Mouse (Mus musculus) frontal cortex, postnatal 25 days (tissue): Measurements from ENCODE around the gene Gli3.

Source experiments
- DNase-seq, 2 experiments: peaks; one replicate each; pipeline ENCODE4 v3.0.0; 2022; ENCODE audit warnings: low spot score in 2 of 2

The Gli3 gene

DNA sequence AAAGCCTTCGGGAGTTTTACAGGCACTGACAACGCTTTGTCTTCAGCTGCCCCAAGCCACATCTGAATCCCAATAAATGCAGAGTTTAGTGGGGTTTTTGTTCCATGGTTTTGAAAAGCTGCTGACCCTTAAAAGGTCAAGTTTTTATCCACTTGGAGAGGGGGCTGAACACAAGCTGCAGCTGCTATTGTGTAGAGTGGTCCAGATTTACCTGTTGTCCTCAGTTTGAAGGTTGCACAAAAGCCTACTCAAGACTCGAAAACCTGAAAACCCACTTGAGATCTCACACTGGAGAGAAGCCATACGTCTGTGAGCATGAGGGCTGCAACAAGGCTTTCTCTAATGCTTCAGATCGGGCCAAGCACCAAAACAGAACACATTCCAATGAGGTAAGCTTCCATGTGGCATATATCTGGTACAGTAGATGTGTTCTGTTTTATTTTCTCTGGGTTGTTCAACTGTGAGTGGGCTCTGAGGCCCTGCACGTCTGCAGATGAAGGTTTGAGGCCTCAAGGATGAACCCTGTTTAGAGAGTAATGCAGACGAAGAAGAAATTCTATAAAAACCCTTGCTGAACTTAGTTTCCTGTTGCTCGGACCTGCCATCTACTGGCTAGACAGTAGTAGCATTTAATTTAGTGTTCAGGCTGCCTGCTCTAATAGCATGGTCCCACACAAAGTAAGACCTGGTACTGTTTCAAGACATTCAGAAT, 251.8 kb downstream of the Gli3 start:
- peak; percentile 15 to 36 for DNase-seq

DNA sequence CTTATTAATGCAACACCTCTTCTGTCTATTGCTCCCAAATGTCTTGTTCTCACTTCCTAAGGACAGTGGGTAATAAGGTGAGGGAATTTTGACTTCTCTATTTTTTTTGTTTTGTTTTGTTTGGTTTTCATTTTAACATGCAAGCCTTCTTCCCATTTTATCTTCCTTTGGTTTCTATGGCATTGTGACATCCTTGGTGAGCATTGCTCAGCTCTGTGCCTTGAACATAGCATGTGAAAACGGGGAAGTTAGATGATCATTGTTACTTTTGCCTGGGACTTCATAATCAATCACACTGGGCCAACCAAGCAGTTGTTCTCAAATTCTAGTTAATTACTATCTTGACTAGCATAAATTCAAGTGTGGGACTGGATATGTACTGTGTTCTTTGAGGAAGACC, 258.4 kb downstream of the Gli3 start:
- DNase-seq: no peak

DNA sequence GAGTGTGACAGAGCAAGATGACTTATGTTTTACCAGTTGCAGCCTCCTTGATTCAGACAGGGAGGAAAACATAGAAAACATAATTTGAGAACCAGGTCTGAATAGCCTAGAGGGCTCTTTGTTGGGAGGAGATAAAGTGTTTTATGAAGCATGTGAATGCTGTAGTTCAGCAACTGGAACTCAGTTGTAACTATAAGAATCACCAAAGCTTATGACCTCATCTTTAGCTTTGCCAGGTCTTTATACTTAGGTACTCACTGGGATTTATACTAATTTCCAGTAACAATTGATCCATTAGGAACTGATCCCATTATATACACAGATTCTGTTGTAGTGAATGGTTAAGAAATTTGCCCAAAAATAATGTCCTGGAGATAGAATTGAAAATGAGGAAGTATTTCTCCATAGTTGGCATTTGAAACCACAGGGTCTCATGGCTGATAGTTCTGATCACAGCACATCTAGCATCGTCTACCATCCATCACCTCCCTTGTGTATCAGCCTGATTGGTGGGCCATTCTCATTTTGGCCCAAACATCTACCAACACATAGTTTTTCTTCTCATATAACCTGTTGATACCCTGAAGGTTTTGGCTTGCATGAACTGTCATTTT, 259.8 kb downstream of the Gli3 start:
- no peak for DNase-seq

DNA sequence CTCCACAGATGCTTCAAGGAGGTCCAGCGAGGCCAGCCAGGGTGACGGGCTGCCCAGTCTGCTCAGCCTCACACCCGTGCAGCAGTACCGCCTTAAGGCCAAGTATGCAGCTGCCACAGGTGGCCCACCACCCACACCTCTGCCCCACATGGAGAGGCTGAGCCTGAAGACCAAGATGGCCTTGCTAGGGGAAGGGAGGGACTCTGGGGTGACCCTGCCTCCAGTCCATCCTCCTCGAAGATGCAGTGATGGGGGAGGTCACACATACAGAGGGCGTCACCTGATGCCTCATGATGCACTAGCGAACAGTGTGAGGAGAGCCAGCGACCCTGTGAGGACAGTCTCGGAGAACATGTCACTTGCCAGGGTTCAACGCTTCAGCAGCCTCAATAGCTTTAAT, 261.7 kb downstream of the Gli3 start:
- no peak for DNase-seq

DNA sequence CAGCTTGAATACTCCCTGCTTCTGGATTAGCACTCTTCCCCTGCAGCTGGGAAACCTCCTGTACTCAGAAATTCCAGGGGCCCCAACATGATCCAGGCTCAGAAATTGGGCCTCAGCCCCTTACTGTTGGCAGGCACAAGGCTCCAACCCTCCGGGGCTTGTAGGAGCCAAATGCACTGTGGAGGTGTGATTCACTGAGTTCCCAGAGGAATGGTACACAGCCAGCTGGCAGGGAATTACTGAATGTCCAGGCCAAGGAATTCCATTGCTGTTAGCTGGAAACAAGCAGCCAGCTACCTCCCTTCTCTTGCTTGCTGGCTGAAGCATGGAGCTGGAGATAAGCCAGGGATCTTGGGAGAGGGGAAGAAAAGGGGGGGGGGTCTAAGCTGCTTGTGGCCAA, 278.7 kb downstream of the Gli3 start:
- peak in 1 of 2 experiments; percentile 39 for DNase-seq

DNA sequence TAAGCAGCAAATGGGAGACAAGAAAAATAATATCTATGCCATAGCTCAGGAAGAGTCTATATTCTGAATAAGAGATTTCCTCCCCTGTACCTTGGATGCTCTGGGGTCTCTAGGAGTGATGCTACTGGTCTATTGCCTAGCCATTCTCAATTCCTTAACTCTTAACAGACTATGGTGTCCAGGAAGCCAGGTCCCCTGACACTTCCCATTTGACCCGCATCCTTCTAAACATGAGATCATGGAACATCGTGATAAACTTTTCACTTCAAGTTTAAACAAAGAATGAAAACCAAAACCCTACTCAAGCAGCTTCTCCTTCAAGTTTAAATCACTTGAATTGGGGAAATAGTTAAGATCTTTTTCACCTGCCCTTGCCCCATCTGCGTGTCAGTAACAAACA, 279.3 kb downstream of the Gli3 start:
- no peak for DNase-seq

DNA sequence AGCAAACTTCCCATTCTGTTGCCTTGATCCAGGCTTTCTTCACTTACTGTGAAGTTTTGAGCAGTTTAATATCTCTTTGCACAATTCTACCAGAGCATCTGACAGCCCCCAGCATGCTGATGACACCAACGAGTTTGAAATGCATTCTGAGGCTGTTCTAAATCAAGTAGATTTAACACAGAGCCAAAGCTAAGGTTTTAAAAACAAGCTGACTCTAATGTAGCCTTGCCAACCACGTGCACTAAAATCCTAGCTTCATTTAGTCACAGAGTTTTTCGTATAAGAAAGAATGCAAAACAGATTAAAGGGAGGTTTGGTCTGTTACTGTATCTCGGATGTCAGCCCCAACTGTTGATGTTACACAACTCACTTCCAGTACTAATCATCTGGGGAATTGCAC, 279.7 kb downstream of the Gli3 start:
- no peak for DNase-seq

DNA sequence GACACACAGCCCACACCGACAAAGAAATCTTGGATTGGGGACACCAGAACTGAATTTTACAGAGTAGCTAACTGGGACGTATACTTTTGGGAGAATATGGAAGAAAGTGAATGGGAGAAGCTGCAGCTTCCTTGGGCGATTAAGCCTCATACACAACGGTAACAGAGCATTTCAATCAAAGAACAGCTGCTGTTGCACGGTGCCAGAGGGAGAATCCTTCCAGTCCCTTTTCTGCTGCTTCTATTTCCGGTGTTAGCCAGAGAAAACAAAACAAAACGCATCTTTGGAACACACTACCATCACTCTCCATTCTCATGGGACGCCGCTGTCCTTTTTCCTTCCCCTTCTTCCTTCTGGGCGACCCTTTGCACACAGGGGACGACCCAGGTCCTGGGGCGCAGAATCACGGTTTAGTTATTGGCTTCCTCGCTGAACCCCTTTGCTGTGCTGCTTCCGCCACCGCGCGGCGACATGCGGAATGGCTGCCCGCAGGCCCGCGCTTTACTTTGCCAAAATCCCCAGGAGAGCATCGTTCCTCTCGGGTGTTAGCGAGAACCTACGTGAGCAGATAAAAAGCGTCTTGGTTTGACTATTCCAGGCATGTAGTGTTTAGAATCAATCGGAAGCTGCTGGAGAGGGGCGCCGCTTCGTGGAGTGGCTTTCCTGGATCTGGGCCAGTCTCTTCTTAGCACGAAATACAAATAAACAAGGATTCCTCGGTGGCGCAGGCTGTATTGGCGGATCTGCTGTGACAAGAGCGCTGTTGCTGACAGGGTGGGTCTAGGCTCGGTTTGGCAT, 296.0 kb downstream of the Gli3 start:
- DNase-seq: peak; percentile 85 to 88

DNA sequence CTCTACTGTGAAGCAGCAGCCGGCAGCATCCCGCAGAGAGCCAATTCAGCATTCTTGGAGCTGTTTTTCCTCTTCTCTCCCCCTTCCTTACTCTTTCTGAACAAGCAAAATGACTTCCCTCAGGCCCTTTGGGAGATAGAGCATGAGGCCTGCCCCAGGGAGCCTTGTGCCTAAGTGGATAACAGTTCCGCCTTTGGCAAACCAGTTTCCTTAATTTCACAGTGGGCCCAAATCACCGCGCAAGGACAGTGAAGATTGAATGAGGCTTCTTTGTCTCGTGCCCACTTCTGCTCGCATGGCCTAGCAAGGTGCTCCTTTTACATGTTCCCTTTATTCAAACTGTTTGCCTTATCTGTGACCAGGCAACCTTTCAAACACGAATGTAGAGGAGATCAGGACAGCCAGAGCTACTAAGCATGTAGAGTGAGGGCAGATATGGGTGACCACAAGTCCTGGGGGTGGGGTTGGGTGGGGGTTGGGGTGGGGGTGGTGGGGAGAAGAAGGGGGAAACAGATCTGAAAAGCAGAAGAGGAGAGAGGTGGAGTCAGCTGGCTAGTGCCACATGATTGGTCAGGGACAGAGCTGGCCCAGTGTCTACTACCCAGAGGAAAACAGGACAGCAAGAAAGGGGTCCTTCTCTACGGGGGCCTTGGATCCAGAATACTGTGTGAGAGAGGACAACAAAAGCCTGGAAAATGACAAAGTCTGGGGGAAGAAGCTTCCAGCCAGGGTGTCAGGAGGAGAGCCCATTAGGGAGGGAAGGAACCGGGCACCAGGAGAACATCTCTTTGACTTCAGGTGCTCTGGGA, 296.8 kb downstream of the Gli3 start:
- DNase-seq: no peak

DNA sequence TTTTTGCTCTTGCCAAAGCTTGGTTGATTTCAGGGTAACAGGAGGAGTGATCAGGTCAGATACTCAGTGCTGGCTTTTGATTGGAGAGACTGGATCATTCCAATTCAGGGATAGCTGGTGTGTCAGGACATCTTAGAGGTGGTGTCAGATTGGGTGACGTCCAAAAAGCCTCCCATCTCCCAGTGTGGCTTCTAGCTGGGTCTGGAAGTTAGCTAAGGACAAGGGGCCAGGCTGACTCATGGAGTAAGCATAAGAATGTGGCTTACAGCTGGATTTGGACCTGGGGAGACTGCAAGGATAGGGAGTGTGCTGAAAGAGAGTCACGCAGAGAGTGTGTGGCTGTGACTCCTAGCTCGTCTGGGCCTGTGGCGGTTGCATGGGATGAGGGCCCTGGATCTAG, 299.3 kb downstream of the Gli3 start:
- no peak for DNase-seq

DNA sequence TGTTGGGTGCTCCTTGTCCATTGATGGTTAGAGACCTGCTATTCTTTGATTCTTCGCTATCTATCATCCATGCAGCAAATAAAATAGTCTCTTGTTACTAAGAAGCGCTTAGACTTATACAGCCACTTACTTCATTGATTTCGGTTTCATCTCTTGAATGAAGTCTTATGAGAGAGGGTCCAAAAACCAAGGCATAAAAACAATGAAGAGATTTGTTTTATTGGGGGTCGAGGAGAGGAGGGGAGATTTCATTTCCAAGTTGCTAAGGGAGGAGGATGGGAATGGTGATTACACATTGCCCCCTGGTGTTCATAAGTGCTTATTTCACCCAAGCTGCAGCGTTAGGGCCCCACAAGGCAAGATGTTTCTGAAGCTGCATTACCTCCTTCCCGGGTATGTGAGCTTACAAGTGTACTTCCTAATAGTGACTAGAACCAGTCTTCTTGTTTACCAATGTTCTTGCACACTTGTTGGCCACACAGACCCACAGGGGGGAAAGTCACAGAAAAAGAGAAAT, 299.9 kb downstream of the Gli3 start:
- DNase-seq: peak in 1 of 2 experiments; percentile 42

DNA sequence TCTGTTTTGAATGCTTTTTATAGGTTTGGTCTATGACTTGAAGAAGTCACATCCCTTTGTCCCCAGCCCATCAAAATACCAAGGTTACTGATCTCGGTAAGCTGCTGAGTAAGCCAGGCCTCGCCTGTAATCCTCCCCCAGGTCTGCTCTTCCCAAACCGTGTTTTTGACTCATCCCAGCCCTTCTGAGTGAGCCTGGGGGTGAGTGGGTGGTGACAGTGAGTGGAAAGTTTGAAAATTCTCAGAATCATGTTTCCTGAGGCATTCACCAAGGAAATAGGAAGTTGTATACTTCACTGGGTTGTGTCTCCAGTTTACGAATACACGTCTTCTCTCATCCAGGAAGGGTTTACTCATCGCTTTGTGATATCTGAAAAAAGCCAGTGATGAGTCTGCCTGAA, 314.6 kb downstream of the Gli3 start:
- peak in 1 of 2 experiments; percentile 29 for DNase-seq
